Mouse (Mus musculus) limb, embryonic 15.5 days (tissue): Measurements from ENCODE around the gene B4galt1. TPM values are rescaled to one million over a fixed set of nuclear protein-coding genes. Genes with fewer than 3 reads are reported as not detected.
"Not testable (repeated sequence)": the region's sequence is repeated elsewhere in the genome, so short reads cannot be mapped to it uniquely, and the experiment has no call there.

Experiments used
- ATAC-seq: fragments of 200-750 bp; cut with Nextera tagmentation; 2 replicates; pipeline ENCODE4 v1.8.0; 2017; ENCODE audit warnings: low read depth, moderate TSS enrichment; ENCODE audit not compliant: insufficient number of reproducible peaks, low FRiP score, low TSS enrichment
- H3K27ac ChIP-seq: fragments of 300-500 bp; sonication (generic); 2 replicates; pipeline ENCODE4 v1.5.1; 2015; ENCODE audit warnings: moderate library complexity, mild to moderate bottlenecking, inconsistent platforms
- H3K27me3 ChIP-seq: fragments of 300-500 bp; sonication (generic); 2 replicates; pipeline ENCODE4 v1.6.1; 2015; ENCODE audit warnings: inconsistent platforms
- H3K36me3 ChIP-seq: fragments of 300-500 bp; sonication (generic); 2 replicates; pipeline ENCODE4 v1.6.1; 2015; ENCODE audit warnings: inconsistent platforms
- H3K4me1 ChIP-seq: fragments of 300-500 bp; sonication (generic); 2 replicates; pipeline ENCODE4 v1.6.1; 2015; ENCODE audit warnings: inconsistent platforms
- H3K4me2 ChIP-seq: fragments of 300-500 bp; sonication (generic); 2 replicates; pipeline ENCODE4 v1.6.1; 2015; ENCODE audit warnings: mild to moderate bottlenecking, inconsistent platforms
- H3K4me3 ChIP-seq: fragments of 300-500 bp; sonication (generic); 2 replicates; pipeline ENCODE4 v1.5.1; 2015; ENCODE audit warnings: mild to moderate bottlenecking, inconsistent platforms
- H3K9ac ChIP-seq: fragments of 300-500 bp; sonication (generic); 2 replicates; pipeline ENCODE4 v1.6.1; 2015; ENCODE audit warnings: inconsistent platforms
- H3K9me3 ChIP-seq: fragments of 300-500 bp; sonication (generic); 2 replicates; pipeline ENCODE4 v1.6.1; 2016; ENCODE audit warnings: inconsistent platforms
- WGBS: fragments of 180-500 bp; shearing (Covaris S2); methylation state at CpG from one replicate; pipeline ENCODE4 v1.1.7; 2015; 5-methylcytosine and 5-hydroxymethylcytosine counted together
- polyA plus RNA-seq: library from polyadenylated mRNA; unstranded; fragments of >200 nt; fragmentation: Nextera tagmentation; extraction: Ambion mirVana; gene quantifications from 2 replicates; pipeline ENCODE4 v1.2.1, GENCODE M21; 2015

Gene B4galt1
- polyA plus RNA-seq, 1 experiment from 2014 or later = 50.3 TPM

GRCm38 (mm10) chr4:40810481-40810880 is 43.3 kb downstream of the B4galt1 start:
- H3K9ac ChIP-seq = no peak overlapping the region
- no peaks in the 10 kb centered on the region for H3K27me3 ChIP-seq
- peaks cover 80% of the 10 kb centered on the region for H3K36me3 ChIP-seq
- no peak overlapping the region for H3K4me3 ChIP-seq
- 92% methylated on average over 5 of the region's 5 CpGs for WGBS
- no peak overlapping the region for H3K4me2 ChIP-seq
- no peaks in the 10 kb centered on the region for H3K4me1 ChIP-seq
- H3K9me3 ChIP-seq = no peaks in the 10 kb centered on the region
- ATAC-seq = no peak
- no peak overlapping the region for H3K27ac ChIP-seq

GRCm38 (mm10) chr4:40807382-40807781 is 46.4 kb downstream of the B4galt1 start:
- Histone ChIP-seq H3K4me3 (no peak overlapping the region), H3K9ac (no peak overlapping the region), H3K9me3 (no peaks in the 10 kb centered on the region), H3K27ac (no peak overlapping the region), H3K4me2 (no peak overlapping the region), H3K27me3 (no peaks in the 10 kb centered on the region), H3K4me1 (no peaks in the 10 kb centered on the region), H3K36me3 (peaks cover 77% of the 10 kb centered on the region)
- 89% methylated on average over 4 of the region's 4 CpGs for WGBS
- no peak for ATAC-seq

- H3K9ac ChIP-seq = no peak overlapping the region
- H3K27ac ChIP-seq = no peak overlapping the region
- no peak overlapping the region for H3K4me2 ChIP-seq
- no peak overlapping the region for H3K4me3 ChIP-seq
- 74% methylated on average over 8 of the region's 8 CpGs for WGBS
- H3K9me3 ChIP-seq = no peaks in the 10 kb centered on the region
- no peaks in the 10 kb centered on the region for H3K4me1 ChIP-seq
- H3K27me3 ChIP-seq = no peaks in the 10 kb centered on the region
- H3K36me3 ChIP-seq = peaks cover 62% of the 10 kb centered on the region
- no peak for ATAC-seq
These were observed 48.4 kb downstream of the B4galt1 start for GRCm38 (mm10) chr4:40805401-40805800.

GRCm38 (mm10) chr4:40802787-40803186 is 51.0 kb downstream of the B4galt1 start:
- Histone ChIP-seq H3K27ac (no peak overlapping the region), H3K9me3 (no peaks in the 10 kb centered on the region), H3K27me3 (no peaks in the 10 kb centered on the region), H3K4me2 (no peak overlapping the region), H3K4me3 (no peak overlapping the region), H3K4me1 (0 out of 2 replicates have a peak, but pooled peaks cover 3% of the 10 kb centered on the region), H3K36me3 (peaks cover 41% of the 10 kb centered on the region), H3K9ac (no peak overlapping the region)
- no peak for ATAC-seq
- WGBS = 89% methylated on average over 3 of the region's 3 CpGs

GRCm38 (mm10) chr4:40801908-40802307 is 51.9 kb downstream of the B4galt1 start:
- Histone ChIP-seq H3K9ac (no peak overlapping the region), H3K4me3 (no peak overlapping the region), H3K27ac (no peak overlapping the region), H3K36me3 (peaks cover 35% of the 10 kb centered on the region), H3K9me3 (no peaks in the 10 kb centered on the region), H3K27me3 (no peaks in the 10 kb centered on the region), H3K4me2 (no peak overlapping the region), H3K4me1 (0 out of 2 replicates have a peak, but pooled peaks cover 3% of the 10 kb centered on the region)
- ATAC-seq = no peak
- WGBS = 81% methylated on average over 4 of the region's 4 CpGs

GRCm38 (mm10) chr4:40800873-40801272 is 52.9 kb downstream of the B4galt1 start:
- Histone ChIP-seq H3K4me1 (0 out of 2 replicates have a peak, but pooled peaks cover 3% of the 10 kb centered on the region), H3K9me3 (no peaks in the 10 kb centered on the region), H3K27ac (no peak overlapping the region), H3K27me3 (no peaks in the 10 kb centered on the region), H3K4me3 (no peak overlapping the region), H3K9ac (no peak overlapping the region), H3K36me3 (peaks cover 27% of the 10 kb centered on the region), H3K4me2 (no peak overlapping the region)
- 81% methylated on average over 3 of the region's 3 CpGs for WGBS
- no peak for ATAC-seq

GRCm38 (mm10) chr4:40798833-40799555 is 54.8 kb downstream of the B4galt1 start:
- not testable (repeated sequence) for H3K9ac ChIP-seq, H3K4me3 ChIP-seq, H3K4me1 ChIP-seq, H3K9me3 ChIP-seq, H3K27me3 ChIP-seq, H3K27ac ChIP-seq, ATAC-seq, H3K4me2 ChIP-seq
- H3K36me3 ChIP-seq = peaks cover 15% of the 10 kb centered on the region; the same call in 1 of the 2 replicates
- WGBS = 53% methylated on average over 2 of the region's 2 CpGs

GRCm38 (mm10) chr4:40795761-40796160 is 58.0 kb downstream of the B4galt1 start:
- no peak for ATAC-seq
- H3K9ac ChIP-seq = no peak overlapping the region
- WGBS = 86% methylated on average over 3 of the region's 3 CpGs
- H3K4me3 ChIP-seq = no peak overlapping the region
- H3K4me1 ChIP-seq = 0 out of 2 replicates have a peak, but pooled peaks cover 3% of the 10 kb centered on the region
- no peak overlapping the region for H3K27ac ChIP-seq
- H3K4me2 ChIP-seq = no peak overlapping the region
- no peaks in the 10 kb centered on the region for H3K9me3 ChIP-seq
- H3K27me3 ChIP-seq = no peaks in the 10 kb centered on the region
- 0 out of 2 replicates have a peak, but pooled peaks cover 2% of the 10 kb centered on the region for H3K36me3 ChIP-seq

GRCm38 (mm10) chr4:40794320-40794719 is 59.5 kb downstream of the B4galt1 start:
- Histone ChIP-seq H3K27ac (no peak overlapping the region), H3K9ac (no peak overlapping the region), H3K9me3 (no peaks in the 10 kb centered on the region), H3K4me1 (0 out of 2 replicates have a peak, but pooled peaks cover 3% of the 10 kb centered on the region), H3K4me2 (no peak overlapping the region), H3K4me3 (no peak overlapping the region), H3K36me3 (0 out of 2 replicates have a peak, but pooled peaks cover 2% of the 10 kb centered on the region), H3K27me3 (no peaks in the 10 kb centered on the region)
- ATAC-seq = no peak

- Histone ChIP-seq H3K4me3 (no peak overlapping the region), H3K4me1 (no peaks in the 10 kb centered on the region; the same call in 1 of the 2 replicates), H3K27me3 (no peaks in the 10 kb centered on the region), H3K27ac (no peak overlapping the region), H3K4me2 (no peak overlapping the region), H3K9ac (no peak overlapping the region), H3K9me3 (no peaks in the 10 kb centered on the region), H3K36me3 (no peaks in the 10 kb centered on the region)
- 82% methylated on average over 4 of the region's 4 CpGs for WGBS
- no peak for ATAC-seq
These were observed 62.6 kb downstream of the B4galt1 start for GRCm38 (mm10) chr4:40791176-40791575.

GRCm38 (mm10) chr4:40786578-40786977 is 67.2 kb downstream of the B4galt1 start:
- Histone ChIP-seq H3K36me3 (no peaks in the 10 kb centered on the region), H3K4me2 (no peak overlapping the region), H3K27me3 (no peaks in the 10 kb centered on the region), H3K4me1 (no peaks in the 10 kb centered on the region; the same call in 1 of the 2 replicates), H3K9ac (no peak overlapping the region), H3K4me3 (no peak overlapping the region), H3K9me3 (no peaks in the 10 kb centered on the region), H3K27ac (no peak overlapping the region)
- WGBS = 81% methylated on average over 4 of the region's 4 CpGs
- ATAC-seq = no peak

- H3K9ac ChIP-seq = no peak overlapping the region
- H3K36me3 ChIP-seq = no peaks in the 10 kb centered on the region
- H3K4me1 ChIP-seq = peaks cover 5% of the 10 kb centered on the region; the same call in 1 of the 2 replicates
- H3K4me3 ChIP-seq = no peak overlapping the region
- no peak for ATAC-seq
- no peaks in the 10 kb centered on the region for H3K9me3 ChIP-seq
- H3K27me3 ChIP-seq = no peaks in the 10 kb centered on the region
- WGBS = 73% methylated on average over 9 of the region's 9 CpGs
- H3K4me2 ChIP-seq = no peak overlapping the region
- H3K27ac ChIP-seq = 0 out of 2 replicates have a peak overlapping the region, but pooled peaks have one; percentile 38
These were observed 68.1 kb downstream of the B4galt1 start for GRCm38 (mm10) chr4:40785620-40786166.
